Mouse (Mus musculus) stomach, postnatal 0 days (tissue): ENCODE measurements around the gene Unc45a. TPM values are rescaled to one million over a fixed set of nuclear protein-coding genes. Genes with fewer than 3 reads are reported as not detected.

Experiments used
- ATAC-seq: fragments of 200-750 bp; cut with Nextera tagmentation; 2 replicates; pipeline ENCODE4 v1.8.0; 2017; ENCODE audit not compliant: low FRiP score, low TSS enrichment
- DNase-seq: peaks from one replicate; pipeline ENCODE4 v3.0.0-alpha.2; 2016; ENCODE audit warnings: low spot score
- H3K27ac ChIP-seq: fragments of 300-500 bp; sonication (generic); replicated peaks from 2 replicates; pipeline ENCODE4 v1.5.1; 2014; ENCODE audit warnings: mild to moderate bottlenecking, control low read depth
- H3K27me3 ChIP-seq: fragments of 300-500 bp; sonication (generic); 2 replicates; pipeline ENCODE4 v1.6.1; 2014; ENCODE audit warnings: low read length; ENCODE audit not compliant: control insufficient read depth, insufficient read depth
- H3K36me3 ChIP-seq: fragments of 300-500 bp; sonication (generic); 2 replicates; pipeline ENCODE4 v1.6.1; 2014; ENCODE audit warnings: low read length, mixed read lengths; ENCODE audit not compliant: control insufficient read depth, insufficient read depth
- H3K4me1 ChIP-seq: fragments of 300-500 bp; sonication (generic); replicated peaks from 2 replicates; pipeline ENCODE4 v1.6.1; 2014; ENCODE audit warnings: antibody characterized with exemption; ENCODE audit not compliant: control insufficient read depth, insufficient read depth
- H3K4me2 ChIP-seq: fragments of 300-500 bp; sonication (generic); replicated peaks from 2 replicates; pipeline ENCODE4 v1.6.1; 2014; ENCODE audit warnings: low read depth, mild to moderate bottlenecking, control low read depth, moderate library complexity
- H3K4me3 ChIP-seq: fragments of 300-500 bp; sonication (generic); 2 replicates; pipeline ENCODE4 v1.5.1; 2014; ENCODE audit warnings: low read depth, low read length, control low read depth
- H3K9ac ChIP-seq: fragments of 300-500 bp; sonication (generic); 2 replicates; pipeline ENCODE4 v1.6.1; 2014; ENCODE audit warnings: mild to moderate bottlenecking, low read length, control low read depth, mixed read lengths
- H3K9me3 ChIP-seq: fragments of 300-500 bp; sonication (generic); 2 replicates; pipeline ENCODE4 v1.6.1; 2016; ENCODE audit warnings: low read length; ENCODE audit not compliant: control insufficient read depth
- CTCF ChIP-seq: IDR thresholded peaks from 2 replicates; pipeline ENCODE4 v1.5.1; 2016; ENCODE audit warnings: antibody characterized with exemption, low read depth, mild to moderate bottlenecking, moderate library complexity
- EP300 ChIP-seq: optimal IDR thresholded peaks from 2 replicates; pipeline ENCODE3; 2016; ENCODE audit warnings: antibody characterized with exemption
- WGBS: fragments of 180-500 bp; shearing (Covaris S2); extraction: QIAGEN DNeasy Blood & Tissue Kit; methylation state at CpG from one replicate; pipeline ENCODE4 v1.1.7; 2014; 5-methylcytosine and 5-hydroxymethylcytosine counted together
- polyA plus RNA-seq: library from polyadenylated mRNA; unstranded; fragments of >200 nt; fragmentation: Nextera tagmentation; extraction: Ambion mirVana; gene quantifications from 2 replicates; pipeline ENCODE4 v1.2.1, GENCODE M21; 2015

Gene Unc45a
- polyA plus RNA-seq, 1 experiment from 2014 or later = 34.5 TPM

DNA sequence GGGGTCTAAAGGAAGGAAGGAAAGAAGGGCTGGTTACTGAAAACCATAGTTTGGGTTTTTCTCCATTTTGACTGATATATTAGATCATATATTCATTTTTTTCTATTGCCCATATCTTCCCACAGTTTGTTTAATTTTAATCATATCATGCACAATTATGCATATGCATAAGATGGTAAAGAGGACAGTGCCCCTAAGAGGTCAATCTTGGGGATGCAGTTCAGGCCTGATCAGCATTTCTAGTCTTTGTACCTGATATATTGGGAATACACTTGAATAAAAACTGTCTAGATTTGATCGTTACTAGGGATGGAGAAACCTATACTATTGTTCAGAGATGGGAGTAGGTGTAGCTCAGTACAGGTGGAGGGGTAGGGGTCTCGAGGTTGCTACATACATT is 59.8 kb downstream of the Unc45a start:
- peaks cover 28% of the 10 kb centered on the region for H3K36me3 ChIP-seq
- H3K4me2 ChIP-seq = no peak overlapping the region
- H3K4me3 ChIP-seq = no peak overlapping the region

DNA sequence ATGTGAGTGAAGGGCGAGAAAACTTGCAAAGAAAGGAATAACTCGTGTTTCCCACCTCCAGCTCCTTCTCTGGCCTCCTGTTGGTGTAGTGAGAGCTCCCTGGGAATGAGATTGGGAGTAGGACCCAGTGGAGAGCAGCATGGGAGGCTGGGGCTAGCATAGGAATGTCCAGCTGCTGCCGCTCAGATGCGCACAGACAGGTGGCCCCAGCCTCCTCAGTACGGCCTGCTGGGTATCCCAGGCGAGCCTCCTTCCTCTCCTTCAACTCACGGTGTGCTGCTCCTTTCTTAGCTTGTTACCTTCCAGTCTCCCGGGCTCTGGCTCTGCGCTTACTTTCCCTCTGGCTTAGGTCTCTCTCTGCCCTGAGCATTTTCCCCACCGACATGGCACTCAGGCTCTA is 60.8 kb downstream of the Unc45a start:
- peaks cover 24% of the 10 kb centered on the region for H3K36me3 ChIP-seq
- 82% methylated on average over 10 of the region's 10 CpGs for WGBS

More for the DNA sequence above, 59.8 kb downstream of the Unc45a start:
- ATAC-seq (no peak), DNase-seq (no peak)
- Histone ChIP-seq H3K9me3 (no peaks in the 10 kb centered on the region), H3K27me3 (no peaks in the 10 kb centered on the region), H3K27ac (no peak overlapping the region), H3K4me1 (no peaks in the 10 kb centered on the region), H3K9ac (no peak overlapping the region)
- WGBS = 80% methylated on average over 2 of the region's 2 CpGs
- TF ChIP-seq CTCF (peak; percentile 47), EP300 (no peak)

DNA sequence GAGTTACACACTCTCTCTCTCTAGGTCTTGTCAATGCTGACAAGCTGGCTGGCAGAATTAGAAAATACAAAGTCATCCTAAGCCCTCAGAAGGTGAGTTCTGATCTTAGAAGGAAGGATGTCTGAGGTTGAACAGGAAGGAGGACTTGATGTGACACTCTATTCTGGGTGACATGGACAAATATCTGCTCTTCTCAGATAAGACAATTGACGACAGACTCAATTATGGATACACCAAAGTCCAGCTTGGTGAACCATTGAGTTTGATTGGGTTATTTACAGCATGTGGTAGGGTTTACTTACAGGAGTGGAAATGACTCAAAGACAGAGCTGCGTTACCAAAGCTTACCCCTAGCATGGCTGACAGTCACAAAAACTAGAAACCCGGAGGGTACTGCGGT is 64.4 kb downstream of the Unc45a start:
- no peak overlapping the region for H3K4me2 ChIP-seq
- no peaks in the 10 kb centered on the region for H3K4me1 ChIP-seq
- H3K4me3 ChIP-seq = no peak overlapping the region
- ATAC-seq (no peak), DNase-seq (no peak)
- H3K27me3 ChIP-seq = no peaks in the 10 kb centered on the region
- H3K9me3 ChIP-seq = no peaks in the 10 kb centered on the region
- TF ChIP-seq CTCF = no peak
- H3K9ac ChIP-seq = no peak overlapping the region
- no peak overlapping the region for H3K27ac ChIP-seq
- H3K36me3 ChIP-seq = peaks cover 18% of the 10 kb centered on the region
- 99% methylated on average over 4 of the region's 4 CpGs for WGBS

More for the DNA sequence above, 60.8 kb downstream of the Unc45a start:
- Histone ChIP-seq H3K4me3 (no peak overlapping the region), H3K4me2 (no peak overlapping the region), H3K4me1 (no peaks in the 10 kb centered on the region), H3K27me3 (no peaks in the 10 kb centered on the region), H3K9me3 (no peaks in the 10 kb centered on the region), H3K9ac (no peak overlapping the region), H3K27ac (no peak overlapping the region)
- no peak for ATAC-seq
- no peak for TF ChIP-seq EP300
- DNase-seq = no peak

Other genes starting within 250 kb of the Unc45a start
- gene Idh2, start 225.6 kb downstream of the Unc45a start, polyA plus RNA-seq = 288 TPM in 2 replicates
- gene Sema4b, start 154.2 kb downstream of the Unc45a start, polyA plus RNA-seq = 19.4 and 19.9 TPM in 2 replicates
- gene Cib1, start 108.2 kb downstream of the Unc45a start, polyA plus RNA-seq = 187 and 189 TPM in 2 replicates
- 2.9 and 3.2 TPM in 2 replicates for gene Gdpgp1, start 108.1 kb downstream of the Unc45a start, polyA plus RNA-seq
- gene Ttll13, start 94.6 kb downstream of the Unc45a start, polyA plus RNA-seq = 1.2 TPM in 2 replicates
- gene Ngrn, start 79.8 kb downstream of the Unc45a start, polyA plus RNA-seq = 33.6 and 34.5 TPM in 2 replicates
- 4.9 and 7.5 TPM in 2 replicates for gene Vps33b, start 71.4 kb downstream of the Unc45a start, polyA plus RNA-seq
- 32.6 and 38.0 TPM in 2 replicates for gene Prc1, start 46.6 kb downstream of the Unc45a start, polyA plus RNA-seq
- 3.7 and 3.8 TPM in 2 replicates for gene Rccd1, start 16.6 kb downstream of the Unc45a start, polyA plus RNA-seq
- 8.6 and 10.4 TPM in 2 replicates for gene Hddc3, start 2.1 kb upstream of the Unc45a start, polyA plus RNA-seq
- 3.6 and 5.3 TPM in 2 replicates for gene Man2a2, start 30.4 kb upstream of the Unc45a start, polyA plus RNA-seq
- 6.2 TPM in 2 replicates for gene Fes, start 46.9 kb upstream of the Unc45a start, polyA plus RNA-seq
- gene Furin, start 64.4 kb upstream of the Unc45a start, polyA plus RNA-seq = 17.6 and 20.8 TPM in 2 replicates
- gene Blm, start 194.1 kb upstream of the Unc45a start, polyA plus RNA-seq = 3.2 TPM in 2 replicates